Mouse (Mus musculus) embryonic facial prominence, embryonic 11.5 days (tissue): ENCODE data around the gene Strn. TPM values are rescaled to one million over a fixed set of nuclear protein-coding genes. Genes with fewer than 3 reads are reported as not detected.
A peak's percentile ranks its signal among the peaks of the same experiment; 100 is the strongest.

ENCODE experiments used
- ATAC-seq: fragments of 200-750 bp; cut with Nextera tagmentation; replicated peaks from 2 replicates; pipeline ENCODE4 v1.8.0; 2017; ENCODE audit warnings: low read depth; ENCODE audit not compliant: insufficient number of reproducible peaks, low FRiP score, low TSS enrichment
- DNase-seq: peaks from one replicate; pipeline ENCODE4 v3.0.0-alpha.2; 2015; ENCODE audit warnings: low spot score
- H3K27ac ChIP-seq: fragments of 300-500 bp; sonication (generic); replicated peaks from 2 replicates; pipeline ENCODE4 v1.5.1; 2014; ENCODE audit warnings: mild to moderate bottlenecking, low read depth, low read length, control low read depth
- H3K27me3 ChIP-seq: fragments of 300-500 bp; sonication (generic); 2 replicates; pipeline ENCODE4 v1.6.1; 2014; ENCODE audit warnings: mild to moderate bottlenecking, low read length, moderate library complexity, mixed read lengths; ENCODE audit not compliant: control insufficient read depth, insufficient read depth
- H3K36me3 ChIP-seq: fragments of 300-500 bp; sonication (generic); replicated peaks from 2 replicates; pipeline ENCODE4 v1.6.1; 2014; ENCODE audit warnings: low read depth, mild to moderate bottlenecking, low read length, moderate library complexity, mixed read lengths; ENCODE audit not compliant: control insufficient read depth, insufficient read depth
- H3K4me1 ChIP-seq: fragments of 300-500 bp; sonication (generic); 2 replicates; pipeline ENCODE4 v1.6.1; 2014; ENCODE audit warnings: low read length, mixed read lengths; ENCODE audit not compliant: control insufficient read depth, insufficient read depth
- H3K4me2 ChIP-seq: fragments of 300-500 bp; sonication (generic); 2 replicates; pipeline ENCODE4 v1.6.1; 2014; ENCODE audit warnings: low read depth, mild to moderate bottlenecking, control low read depth, low read length, moderate library complexity
- H3K4me3 ChIP-seq: fragments of 300-500 bp; sonication (generic); 2 replicates; pipeline ENCODE4 v1.5.1; 2014; ENCODE audit warnings: low read depth, low read length, control low read depth
- H3K9ac ChIP-seq: fragments of 300-500 bp; sonication (generic); replicated peaks from 2 replicates; pipeline ENCODE4 v1.6.1; 2014; ENCODE audit warnings: mild to moderate bottlenecking, control low read depth, low read length
- H3K9me3 ChIP-seq: fragments of 300-500 bp; sonication (generic); replicated peaks from 2 replicates; pipeline ENCODE4 v1.6.1; 2016; ENCODE audit warnings: mild to moderate bottlenecking, low read length, inconsistent platforms, mixed read lengths; ENCODE audit not compliant: control insufficient read depth
- WGBS: fragments of 180-500 bp; shearing (Covaris S2); extraction: QIAGEN DNeasy Blood & Tissue Kit; methylation state at CpG from one replicate; pipeline ENCODE4 v1.1.7; 2014; 5-methylcytosine and 5-hydroxymethylcytosine counted together
- polyA plus RNA-seq: library from polyadenylated mRNA; unstranded; fragments of >200 nt; fragmentation: Nextera tagmentation; extraction: Ambion mirVana; gene quantifications from 2 replicates; pipeline ENCODE4 v1.2.1, GENCODE M21; 2014

Gene Strn
- polyA plus RNA-seq = 5.8 TPM in 2 replicates

DNA sequence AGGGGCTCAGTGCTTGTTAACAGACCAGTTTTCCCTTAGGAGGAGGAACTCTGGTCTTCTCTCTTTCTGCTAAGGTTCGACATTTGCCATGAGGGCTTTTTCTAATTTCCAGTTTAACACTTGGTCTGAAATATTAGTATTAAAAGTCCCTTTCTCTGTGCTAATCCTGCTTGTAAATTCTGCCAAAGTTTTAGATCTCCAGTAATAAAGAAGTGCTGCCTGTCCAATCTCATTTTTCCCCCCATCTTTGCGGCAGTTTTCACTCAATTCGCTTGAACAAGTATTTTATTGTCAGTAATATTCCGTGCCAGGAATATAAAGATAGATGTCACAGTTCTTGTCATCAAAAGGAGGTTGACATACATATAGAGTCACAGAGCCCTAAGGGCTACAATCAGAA, at the start of gene Strn:
TSS of gene Strn (minus strand) at position 101 of the 400 bp plus-strand sequence.
- no peaks in the 10 kb centered on the region; the same call in 1 of the 2 replicates for H3K4me1 ChIP-seq
- H3K27ac ChIP-seq = peak within 1 kb of the TSS; percentile 82
- DNase-seq = peak; percentile 9
- H3K27me3 ChIP-seq = no peaks in the 10 kb centered on the region
- peak within 1 kb of the TSS; percentile 94 for H3K9ac ChIP-seq
- peak within 1 kb of the TSS; percentile 87 for H3K4me3 ChIP-seq
- H3K36me3 ChIP-seq = no peaks in the 10 kb centered on the region
- peak within 1 kb of the TSS; percentile 76 for H3K4me2 ChIP-seq
- 34% methylated on average over 4 of the region's 4 CpGs for WGBS
- H3K9me3 ChIP-seq = no peaks in the 10 kb centered on the region
- ATAC-seq = no peak; the same call in 1 of the 2 replicates

DNA sequence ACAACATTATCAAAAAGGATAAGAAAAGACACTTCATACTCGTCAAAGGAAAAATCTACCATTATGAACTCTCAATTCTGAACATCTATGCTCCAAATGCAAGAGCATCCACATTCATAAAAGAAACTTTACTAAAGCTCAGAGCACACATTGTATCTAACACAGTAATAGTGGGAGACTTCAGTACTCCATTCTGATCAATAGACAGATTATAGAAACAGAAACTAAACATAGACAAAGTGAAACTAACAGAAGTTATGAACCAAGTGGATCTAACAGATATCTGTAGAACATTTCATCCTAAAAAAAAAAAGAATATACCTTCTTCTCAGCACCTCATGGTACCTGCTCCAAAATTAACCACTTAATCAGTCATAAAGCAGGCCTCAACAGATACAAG, 41.8 kb upstream of the Strn start:
- H3K27ac ChIP-seq = no peak overlapping the region
- H3K4me3 ChIP-seq = no peak overlapping the region
- DNase-seq = no peak
- no peaks in the 10 kb centered on the region for H3K27me3 ChIP-seq
- no peaks in the 10 kb centered on the region for H3K36me3 ChIP-seq
- whole genome bisulfite sequencing = 82% methylated on average over 1 of the region's 1 CpGs
- no peaks in the 10 kb centered on the region for H3K9me3 ChIP-seq
- H3K4me2 ChIP-seq = no peak overlapping the region
- H3K4me1 ChIP-seq = no peaks in the 10 kb centered on the region
- no peak overlapping the region for H3K9ac ChIP-seq
- ATAC-seq = no peak

DNA sequence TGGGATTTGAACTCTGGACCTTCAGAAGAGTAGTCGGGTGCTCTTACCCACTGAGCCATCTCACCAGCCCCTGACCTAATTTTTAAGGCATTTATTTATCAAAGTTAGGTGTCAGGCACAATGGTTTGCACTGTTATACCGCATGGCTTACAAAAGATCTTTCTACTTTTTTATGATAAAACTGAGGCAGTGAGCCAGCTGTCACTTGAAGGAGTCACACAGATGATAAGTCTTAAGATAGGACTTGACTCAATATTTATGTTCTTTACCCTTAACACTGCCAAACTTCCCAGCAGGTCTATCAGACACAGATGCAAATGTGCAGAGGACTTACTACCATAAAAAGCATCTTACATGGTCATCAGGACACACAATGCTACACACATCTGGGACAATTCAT, 35.3 kb upstream of the Strn start:
- Histone ChIP-seq H3K36me3 (no peaks in the 10 kb centered on the region), H3K4me3 (no peak overlapping the region), H3K4me1 (no peaks in the 10 kb centered on the region), H3K27me3 (no peaks in the 10 kb centered on the region), H3K4me2 (no peak overlapping the region), H3K9me3 (no peaks in the 10 kb centered on the region), H3K27ac (no peak overlapping the region), H3K9ac (no peak overlapping the region)
- 88% methylated on average over 2 of the region's 2 CpGs for WGBS
- no peak for ATAC-seq
- DNase-seq = no peak

DNA sequence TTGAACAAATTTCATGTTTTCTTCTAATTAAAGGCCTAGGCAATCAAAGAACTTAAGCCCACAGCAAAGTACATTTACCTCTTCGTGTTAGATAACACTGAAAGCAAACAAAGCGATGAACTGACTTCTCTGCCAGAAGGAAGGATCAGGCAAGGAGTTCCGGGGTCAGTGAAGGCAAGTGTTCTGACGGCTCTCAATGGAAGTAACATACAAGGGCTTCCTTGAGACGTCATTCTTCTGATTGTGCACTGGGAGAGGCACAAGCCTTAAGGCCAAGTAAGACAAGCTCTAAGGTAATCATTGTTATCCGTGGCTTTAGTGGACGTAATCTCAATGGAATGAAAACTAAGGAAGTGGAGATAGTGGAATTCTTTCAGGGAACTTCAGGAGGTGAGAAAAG, 33.9 kb upstream of the Strn start:
- H3K4me2 ChIP-seq = no peak overlapping the region
- H3K27me3 ChIP-seq = no peaks in the 10 kb centered on the region
- no peak overlapping the region for H3K4me3 ChIP-seq
- DNase-seq (no peak), ATAC-seq (no peak)
- H3K36me3 ChIP-seq = no peaks in the 10 kb centered on the region
- no peaks in the 10 kb centered on the region for H3K4me1 ChIP-seq
- no peak overlapping the region for H3K27ac ChIP-seq
- no peaks in the 10 kb centered on the region for H3K9me3 ChIP-seq
- H3K9ac ChIP-seq = no peak overlapping the region
- WGBS = 60% methylated on average over 7 of the region's 7 CpGs

DNA sequence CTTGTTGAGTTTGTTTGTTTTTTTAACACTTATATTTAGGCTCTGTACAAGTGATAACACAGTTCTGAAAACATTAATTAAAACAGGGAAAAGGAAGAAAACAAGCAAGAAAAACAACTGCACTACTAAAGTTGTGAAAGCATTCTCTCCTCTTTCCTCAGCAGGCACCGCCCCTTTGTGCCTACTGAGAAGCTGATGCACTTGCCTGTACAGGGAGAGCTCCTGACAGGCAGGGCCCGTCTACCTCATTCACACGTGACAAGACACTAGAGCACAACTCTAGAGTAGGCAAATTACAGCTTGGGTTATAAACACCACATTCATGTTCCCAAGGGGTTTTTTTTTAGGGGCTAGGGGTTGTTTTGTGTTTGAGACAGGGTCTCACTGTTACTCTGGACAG, 32.3 kb upstream of the Strn start:
- Histone ChIP-seq H3K4me2 (no peak overlapping the region), H3K4me3 (no peak overlapping the region)
- 80% methylated on average over 3 of the region's 3 CpGs for WGBS

DNA sequence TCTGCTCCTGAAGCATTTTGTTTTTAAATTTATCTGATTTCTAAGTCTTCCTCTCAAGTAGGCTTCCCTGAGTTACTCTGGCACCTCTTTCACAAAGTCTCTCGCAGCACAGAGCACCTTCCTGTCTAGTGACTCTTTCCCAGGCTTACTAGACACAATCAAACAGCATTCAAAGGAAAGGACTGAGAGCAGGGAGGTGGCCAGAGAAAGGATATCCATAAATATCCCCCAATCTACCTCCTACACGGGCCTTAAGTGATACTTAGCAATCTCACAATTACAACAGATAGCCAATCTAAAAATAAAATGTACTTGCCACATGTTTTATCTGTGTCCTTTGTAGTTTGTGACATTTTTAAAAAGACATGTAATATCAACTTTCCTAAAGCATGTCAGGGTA, 31.9 kb upstream of the Strn start:
- H3K36me3 ChIP-seq = no peaks in the 10 kb centered on the region

More for the DNA sequence above, 32.3 kb upstream of the Strn start:
- no peak overlapping the region for H3K9ac ChIP-seq
- H3K27ac ChIP-seq = no peak overlapping the region
- H3K9me3 ChIP-seq = no peaks in the 10 kb centered on the region
- no peaks in the 10 kb centered on the region for H3K4me1 ChIP-seq
- H3K36me3 ChIP-seq = no peaks in the 10 kb centered on the region
- ATAC-seq = no peak
- no peaks in the 10 kb centered on the region for H3K27me3 ChIP-seq
- DNase-seq = no peak

DNA sequence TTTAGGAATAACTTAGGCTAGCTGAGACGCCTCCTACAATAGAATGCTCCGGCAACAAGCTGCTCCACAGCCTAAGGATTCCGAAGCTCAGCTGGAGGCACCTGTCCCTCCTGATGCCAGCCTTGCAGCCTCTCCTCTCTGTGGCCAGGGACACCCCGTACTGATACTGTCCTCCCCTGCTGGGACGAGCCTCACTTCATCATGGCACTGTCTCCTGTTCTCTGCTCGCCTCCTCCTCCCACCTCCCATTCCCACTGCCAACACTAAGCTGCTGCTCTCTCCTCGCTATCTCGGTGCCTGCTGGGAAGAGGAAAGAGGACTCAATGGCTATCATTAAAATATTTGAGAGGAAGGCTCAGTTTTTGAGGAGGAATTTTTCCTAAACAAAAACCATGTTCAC, 30.6 kb upstream of the Strn start:
- Histone ChIP-seq H3K9ac (no peak overlapping the region), H3K4me1 (no peaks in the 10 kb centered on the region), H3K4me3 (no peak overlapping the region), H3K27ac (no peak overlapping the region), H3K9me3 (no peaks in the 10 kb centered on the region), H3K36me3 (no peaks in the 10 kb centered on the region), H3K27me3 (no peaks in the 10 kb centered on the region), H3K4me2 (no peak overlapping the region)
- DNase-seq = no peak
- ATAC-seq = no peak
- 76% methylated on average over 8 of the region's 8 CpGs for WGBS

More for the DNA sequence above, 31.9 kb upstream of the Strn start:
- no peak overlapping the region for H3K9ac ChIP-seq
- no peaks in the 10 kb centered on the region for H3K4me1 ChIP-seq
- no peaks in the 10 kb centered on the region for H3K9me3 ChIP-seq
- H3K27me3 ChIP-seq = no peaks in the 10 kb centered on the region
- H3K4me2 ChIP-seq = no peak overlapping the region
- ATAC-seq (no peak), DNase-seq (no peak)
- no peak overlapping the region for H3K4me3 ChIP-seq
- 85% methylated on average over 2 of the region's 2 CpGs for WGBS
- H3K27ac ChIP-seq = no peak overlapping the region

DNA sequence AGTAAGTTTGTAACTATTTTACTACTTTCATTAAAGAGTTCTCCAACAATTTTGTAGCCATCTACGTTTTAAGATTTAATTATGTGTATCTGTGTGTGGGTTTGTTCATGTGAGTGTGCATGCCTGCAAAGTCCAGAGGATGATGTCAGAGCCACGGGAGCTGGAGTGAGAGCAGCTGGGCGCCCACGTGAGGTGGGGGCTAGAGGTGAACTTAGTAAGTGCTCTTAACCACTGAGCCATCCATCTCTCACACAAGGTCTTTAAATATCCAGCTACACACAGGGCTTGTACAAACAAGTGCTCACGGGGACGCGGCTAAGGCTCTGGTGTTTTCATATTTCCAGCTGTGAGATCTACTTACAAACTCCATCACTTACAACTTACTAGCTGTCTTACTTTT, 29.1 kb upstream of the Strn start:
- no peaks in the 10 kb centered on the region for H3K4me1 ChIP-seq
- no peak for DNase-seq
- no peak overlapping the region for H3K4me3 ChIP-seq
- H3K4me2 ChIP-seq = no peak overlapping the region
- H3K36me3 ChIP-seq = no peaks in the 10 kb centered on the region
- WGBS = 85% methylated on average over 7 of the region's 7 CpGs
- no peak overlapping the region for H3K27ac ChIP-seq
- no peaks in the 10 kb centered on the region for H3K9me3 ChIP-seq
- H3K9ac ChIP-seq = no peak overlapping the region
- ATAC-seq = no peak
- H3K27me3 ChIP-seq = no peaks in the 10 kb centered on the region
